Mouse (Mus musculus): ENCODE results near the gene Hspb7. TPM values are rescaled to one million over a fixed set of nuclear protein-coding genes. Genes with fewer than 3 reads are reported as not detected.

The Hspb7 gene
- polyA plus RNA-seq, 2 experiments, result 0.06 TPM; not detected in 1

- 51% methylated on average over 7 of the region's 7 CpGs for WGBS (ENCODE audit: insufficient replicate concordance)
- Histone ChIP-seq H3K27ac (no peak overlapping the region), H3K4me2 (ENCODE audit: low read depth) (no peak overlapping the region), H3K9ac (replicated peaks) (no peak overlapping the region), H3K4me3 (ENCODE audit: insufficient read depth in 1 of 2, low read depth in 2 of 2, low read length in 2 of 2) (no peak overlapping the region), H3K4me1 (replicated peaks; ENCODE audit: control insufficient read depth in 2 of 2, insufficient read depth in 2 of 2, low read length in 1 of 2) (no peaks in the 10 kb centered on the region), H3K27me3 (ENCODE audit: control insufficient read depth, insufficient read depth, low read length) (peaks cover 28% of the 10 kb centered on the region), H3K9me3 (ENCODE audit: control insufficient read depth, low read length) (no peaks in the 10 kb centered on the region), H3K36me3 (replicated peaks; ENCODE audit: control insufficient read depth, insufficient read depth, low read depth) (no peaks in the 10 kb centered on the region)
- TF ChIP-seq EP300 (IDR thresholded peaks at IDR 0.05; ENCODE audit: low read depth) (no peak), CTCF (IDR thresholded peaks at IDR 0.05; ENCODE audit: low read depth) (peak; percentile 4; the same call in 1 of the 2 replicates)
- DNase-seq (ENCODE audit: low read depth in 3 of 3, low spot score in 3 of 3) (no peak), ATAC-seq (ENCODE audit: insufficient read depth) (no peak)
These were observed 34.4 kb upstream of the Hspb7 start for GRCm38 (mm10) chr4:141386150-141386549.

- Histone ChIP-seq H3K9ac (replicated peaks) (no peak overlapping the region), H3K27ac (no peak overlapping the region), H3K9me3 (ENCODE audit: control insufficient read depth, low read length) (no peaks in the 10 kb centered on the region), H3K4me3 (ENCODE audit: insufficient read depth in 1 of 2, low read depth in 2 of 2, low read length in 2 of 2) (no peak overlapping the region), H3K4me1 (replicated peaks; ENCODE audit: control insufficient read depth in 2 of 2, insufficient read depth in 2 of 2, low read length in 1 of 2) (no peaks in the 10 kb centered on the region), H3K36me3 (replicated peaks; ENCODE audit: control insufficient read depth, insufficient read depth, low read depth) (no peaks in the 10 kb centered on the region), H3K27me3 (ENCODE audit: control insufficient read depth, insufficient read depth, low read length) (peaks cover 23% of the 10 kb centered on the region), H3K4me2 (ENCODE audit: low read depth) (no peak overlapping the region)
- DNase-seq (ENCODE audit: low read depth in 3 of 3, low spot score in 3 of 3) (peak; percentile 33 to 45 (median 36)), ATAC-seq (ENCODE audit: insufficient read depth) (no peak)
- WGBS (ENCODE audit: insufficient replicate concordance), result 12% methylated on average over 5 of the region's 5 CpGs
- TF ChIP-seq EP300 (IDR thresholded peaks at IDR 0.05; ENCODE audit: low read depth), result no peak
- TF ChIP-seq CTCF (IDR thresholded peaks at IDR 0.05; ENCODE audit: low read depth), result peak; percentile 81
These were observed 33.3 kb upstream of the Hspb7 start for GRCm38 (mm10) chr4:141387093-141387784.

- TF ChIP-seq CTCF (IDR thresholded peaks at IDR 0.05; ENCODE audit: low read depth) (no peak), EP300 (IDR thresholded peaks at IDR 0.05; ENCODE audit: low read depth) (no peak)
- no peak overlapping the region for H3K27ac ChIP-seq
- H3K4me1 ChIP-seq (replicated peaks; ENCODE audit: control insufficient read depth in 2 of 2, insufficient read depth in 2 of 2, low read length in 1 of 2), result no peaks in the 10 kb centered on the region
- H3K9me3 ChIP-seq (ENCODE audit: control insufficient read depth, low read length), result no peaks in the 10 kb centered on the region
- no peak overlapping the region for H3K4me3 ChIP-seq (ENCODE audit: insufficient read depth in 1 of 2, low read depth in 2 of 2, low read length in 2 of 2)
- H3K27me3 ChIP-seq (ENCODE audit: control insufficient read depth, insufficient read depth, low read length), result peaks cover 16% of the 10 kb centered on the region
- no peak overlapping the region for H3K4me2 ChIP-seq (ENCODE audit: low read depth)
- DNase-seq (ENCODE audit: low read depth in 3 of 3, low spot score in 3 of 3) (no peak), ATAC-seq (ENCODE audit: insufficient read depth) (no peak)
- no peaks in the 10 kb centered on the region for H3K36me3 ChIP-seq (replicated peaks; ENCODE audit: control insufficient read depth, insufficient read depth, low read depth)
- WGBS (ENCODE audit: insufficient replicate concordance), result 51% methylated on average over 5 of the region's 5 CpGs
- no peak overlapping the region for H3K9ac ChIP-seq (replicated peaks)
These were observed 32.6 kb upstream of the Hspb7 start for GRCm38 (mm10) chr4:141387933-141388332.

- Histone ChIP-seq H3K27me3 (ENCODE audit: control insufficient read depth, insufficient read depth, low read length) (peaks cover 2% of the 10 kb centered on the region), H3K36me3 (replicated peaks; ENCODE audit: control insufficient read depth, insufficient read depth, low read depth) (no peaks in the 10 kb centered on the region), H3K9me3 (ENCODE audit: control insufficient read depth, low read length) (no peaks in the 10 kb centered on the region), H3K4me1 (replicated peaks; ENCODE audit: control insufficient read depth in 2 of 2, insufficient read depth in 2 of 2, low read length in 1 of 2) (no peaks in the 10 kb centered on the region), H3K4me3 (ENCODE audit: insufficient read depth in 1 of 2, low read depth in 2 of 2, low read length in 2 of 2) (no peak overlapping the region), H3K27ac (no peak overlapping the region), H3K9ac (replicated peaks) (no peak overlapping the region), H3K4me2 (ENCODE audit: low read depth) (no peak overlapping the region)
- ATAC-seq (ENCODE audit: insufficient read depth) (no peak), DNase-seq (ENCODE audit: low read depth in 3 of 3, low spot score in 3 of 3) (no peak)
- WGBS (ENCODE audit: insufficient replicate concordance), result 56% methylated on average over 18 of the region's 18 CpGs
- no peak for TF ChIP-seq CTCF (IDR thresholded peaks at IDR 0.05; ENCODE audit: low read depth)
- TF ChIP-seq EP300 (IDR thresholded peaks at IDR 0.05; ENCODE audit: low read depth), result no peak
These were observed 31.0 kb upstream of the Hspb7 start for GRCm38 (mm10) chr4:141389366-141390150.

GRCm38 (mm10) chr4:141391293-141391692 lies 29.3 kb upstream of the Hspb7 start:
- H3K9me3 ChIP-seq (ENCODE audit: control insufficient read depth, low read length), result no peaks in the 10 kb centered on the region
- H3K27ac ChIP-seq, result no peak overlapping the region
- no peak for TF ChIP-seq EP300 (IDR thresholded peaks at IDR 0.05; ENCODE audit: low read depth)
- no peak for TF ChIP-seq CTCF (IDR thresholded peaks at IDR 0.05; ENCODE audit: low read depth)
- no peaks in the 10 kb centered on the region; the same call in 1 of the 2 replicates for H3K27me3 ChIP-seq (ENCODE audit: control insufficient read depth, insufficient read depth, low read length)
- no peaks in the 10 kb centered on the region for H3K36me3 ChIP-seq (replicated peaks; ENCODE audit: control insufficient read depth, insufficient read depth, low read depth)
- no peak overlapping the region for H3K4me2 ChIP-seq (ENCODE audit: low read depth)
- WGBS (ENCODE audit: insufficient replicate concordance), result 57% methylated on average over 12 of the region's 12 CpGs
- no peak for ATAC-seq (ENCODE audit: insufficient read depth)
- H3K4me3 ChIP-seq (ENCODE audit: insufficient read depth in 1 of 2, low read depth in 2 of 2, low read length in 2 of 2), result no peak overlapping the region
- no peak overlapping the region for H3K9ac ChIP-seq (replicated peaks)
- H3K4me1 ChIP-seq (replicated peaks; ENCODE audit: control insufficient read depth in 2 of 2, insufficient read depth in 2 of 2, low read length in 1 of 2), result no peaks in the 10 kb centered on the region
- no peak for DNase-seq (ENCODE audit: low read depth in 3 of 3, low spot score in 3 of 3)

Data from liver, embryonic 14.5 days (tissue).